Mouse (Mus musculus) gastrocnemius, postnatal 4 days (tissue): Measurements from ENCODE around the gene Zfhx3. TPM values are rescaled to one million over a fixed set of nuclear protein-coding genes. Genes with fewer than 3 reads are reported as not detected.
A peak's percentile ranks its signal among the peaks of the same experiment; 100 is the strongest.

Source experiments
- DNase-seq, 2 experiments: peaks; one replicate each; pipeline ENCODE4 v3.0.0; 2021 to 2022; ENCODE audit warnings: low spot score in 2 of 2, mixed read lengths in 2 of 2
- total RNA-seq, 2 experiments: library from RNA; stranded (reverse); gene quantifications; 2 replicates each; pipeline ENCODE4 v1.2.3; 2021

Gene Zfhx3
- total RNA-seq, 2 experiments from 2014 or later, result 15.9 to 16.0 TPM

- no peak for DNase-seq
Observed at GRCm38 (mm10) chr8:108434510-108434909, 492.1 kb downstream of the Zfhx3 start.

- DNase-seq, result no peak
Observed at GRCm38 (mm10) chr8:108436336-108436735, 493.9 kb downstream of the Zfhx3 start.

GRCm38 (mm10) chr8:108437316-108437830 is 494.9 kb downstream of the Zfhx3 start:
- DNase-seq, result no peak

- DNase-seq, result no peak
Observed at GRCm38 (mm10) chr8:108440476-108440875, 498.0 kb downstream of the Zfhx3 start.

GRCm38 (mm10) chr8:108450847-108451246 is 508.4 kb downstream of the Zfhx3 start:
- DNase-seq, result no peak

GRCm38 (mm10) chr8:108454561-108455311 is 512.3 kb downstream of the Zfhx3 start:
- no peak for DNase-seq

- no peak for DNase-seq
Observed at GRCm38 (mm10) chr8:108466653-108467052, 524.2 kb downstream of the Zfhx3 start.

- no peak for DNase-seq
Observed at GRCm38 (mm10) chr8:108467172-108468035, 525.0 kb downstream of the Zfhx3 start.

- DNase-seq, result no peak
Observed at GRCm38 (mm10) chr8:108470269-108470668, 527.8 kb downstream of the Zfhx3 start.

GRCm38 (mm10) chr8:108474556-108474955 is 532.1 kb downstream of the Zfhx3 start:
- DNase-seq, result no peak

- DNase-seq, result no peak
Observed at GRCm38 (mm10) chr8:108478131-108478530, 535.7 kb downstream of the Zfhx3 start.

- DNase-seq, result no peak
Observed at GRCm38 (mm10) chr8:108480141-108480540, 537.7 kb downstream of the Zfhx3 start.

- no peak for DNase-seq
Observed at GRCm38 (mm10) chr8:108481167-108481815, 538.8 kb downstream of the Zfhx3 start.

- DNase-seq, result no peak
Observed at GRCm38 (mm10) chr8:108496101-108496500, 553.7 kb downstream of the Zfhx3 start.

- DNase-seq, result no peak
Observed at GRCm38 (mm10) chr8:108506779-108507178, 564.3 kb downstream of the Zfhx3 start.

GRCm38 (mm10) chr8:108507769-108508168 is 565.3 kb downstream of the Zfhx3 start:
- DNase-seq, result no peak

- peak in 1 of 2 experiments; percentile 16 for DNase-seq
Observed at GRCm38 (mm10) chr8:108510641-108511325, 568.3 kb downstream of the Zfhx3 start.

- no peak for DNase-seq
Observed at GRCm38 (mm10) chr8:108518116-108518515, 575.7 kb downstream of the Zfhx3 start.

GRCm38 (mm10) chr8:108522050-108522449 is 579.6 kb downstream of the Zfhx3 start:
- no peak for DNase-seq

GRCm38 (mm10) chr8:108529421-108529820 is 587.0 kb downstream of the Zfhx3 start:
- no peak for DNase-seq
